Comparison of ENCODE assay signal across 24 mouse cellular contexts in genomic region chr9:75365195-75365594, GRCm38 (mm10). TPM values are rescaled to one million over a fixed set of nuclear protein-coding genes. Genes with fewer than 3 reads are reported as not detected.
"Had no signal": no experiment of that assay in that cellular context is flagged by ENCODE, and none has a peak within 500 bp of the region (broad histone marks: within the 10 kb centered on the region; RNA-seq: fewer than 3 reads in every experiment).

No protein-coding gene starts in this region.

- H3K9me3 ChIP-seq: stomach, embryonic 15.5 days had no signal

- H3K4me1 ChIP-seq: neural tube, embryonic 12.5 days; neural tube, embryonic 13.5 days; stomach, embryonic 15.5 days had no signal

- H3K4me2 ChIP-seq: neural tube, embryonic 12.5 days; neural tube, embryonic 13.5 days; stomach, embryonic 15.5 days had no signal

- DNase-seq: retina, postnatal 1 day; right cerebral cortex, adult 18-20 months; right cerebral cortex, postnatal 14 days; right cerebral cortex, postnatal 25 days; right cerebral cortex, postnatal 4 days; spleen, adult 18-20 months; thymus, adult 18-20 months; thymus, adult 2 months; thymus, postnatal 14 days; thymus, postnatal 25 days; thymus, postnatal 36 days; thymus, postnatal 4 days had no signal

- H3K9ac ChIP-seq: neural tube, embryonic 12.5 days; neural tube, embryonic 13.5 days; stomach, embryonic 15.5 days had no signal

- H3K4me3 ChIP-seq: neural tube, embryonic 12.5 days; neural tube, embryonic 13.5 days; stomach, embryonic 15.5 days had no signal

- H3K27me3 ChIP-seq: neural tube, embryonic 12.5 days; neural tube, embryonic 13.5 days; stomach, embryonic 15.5 days had no signal

- H3K36me3 ChIP-seq: neural tube, embryonic 12.5 days; neural tube, embryonic 13.5 days; stomach, embryonic 15.5 days had no signal

- H3K27ac ChIP-seq: neural tube, embryonic 12.5 days; neural tube, embryonic 13.5 days; stomach, embryonic 15.5 days; stomach, postnatal 0 days had no signal

RNA-seq across cellular contexts. Expression of gene Bcl2l10, which starts 17.6 kb away (rescaled TPM):
- total RNA-seq: neutrophil, adult 5-6 weeks had no signal
- polyA plus RNA-seq: neural tube, embryonic 11.5 days; neural tube, embryonic 12.5 days; neural tube, embryonic 13.5 days; neural tube, embryonic 14.5 days; small intestine, adult 2 months; spleen, adult 2 months; stomach, embryonic 14.5 days; stomach, embryonic 15.5 days; stomach, embryonic 16.5 days; stomach, postnatal 0 days; thymus, adult 2 months; thymus, postnatal 0 days had no signal
